Mouse (Mus musculus) megakaryocyte, embryonic 14.5 days (primary cell): ENCODE measurements around the gene Ccdc63.

ENCODE experiments used
- FLI1 ChIP-seq: IDR thresholded peaks from 2 replicates; pipeline ENCODE4 v1.6.1; 2012; ENCODE audit warnings: low read length, inconsistent platforms, mixed read lengths
- GATA1 ChIP-seq: IDR thresholded peaks from 3 replicates; pipeline ENCODE4 v1.6.1; 2012; ENCODE audit warnings: mixed read lengths, low read length, inconsistent platforms, borderline replicate concordance

DNA sequence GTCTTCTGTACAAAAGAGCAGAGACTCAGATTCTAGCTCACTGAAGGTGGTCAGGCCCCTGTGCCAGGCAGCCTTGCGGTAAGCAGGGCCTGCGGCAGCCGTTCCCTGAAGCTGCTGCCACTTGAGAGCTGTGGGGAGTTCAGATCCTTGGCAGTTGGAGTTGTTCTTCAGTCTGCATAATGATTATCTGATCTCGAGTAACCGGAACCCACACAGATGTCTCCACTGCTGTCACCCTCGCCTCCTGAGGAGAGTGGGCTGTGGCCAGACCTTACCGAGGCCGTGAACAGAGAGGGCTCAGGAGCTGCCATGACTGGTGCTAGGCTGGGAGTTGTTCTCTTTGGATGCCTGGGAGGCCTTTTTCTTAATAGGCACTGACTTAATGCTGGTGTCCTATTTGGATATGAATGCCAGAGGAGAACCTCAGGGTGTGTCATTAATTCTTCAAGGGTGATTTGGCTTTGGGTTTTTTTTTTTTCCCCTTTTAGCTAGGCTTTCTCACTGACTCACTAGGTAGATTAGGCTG, 26.1 kb upstream of the Ccdc63 start:
- TF ChIP-seq GATA1, result no peak
- no peak for TF ChIP-seq FLI1
